Mouse (Mus musculus): ENCODE measurements around the gene Mex3d. TPM values are rescaled to one million over a fixed set of nuclear protein-coding genes. Genes with fewer than 3 reads are reported as not detected.

Mex3d gene
- polyA plus RNA-seq, 1 experiment from 2014 or later, result 12.2 TPM

- Histone ChIP-seq H3K4me3 (ENCODE audit: low read depth, low read length) (peak overlapping the region; percentile 77), H3K4me2 (ENCODE audit: low read depth, low read length) (peak overlapping the region; percentile 55), H3K27ac (ENCODE audit: low read depth, low read length) (no peak overlapping the region), H3K36me3 (ENCODE audit: control insufficient read depth, insufficient read depth, low read length) (peaks cover 32% of the 10 kb centered on the region), H3K9me3 (ENCODE audit: control insufficient read depth, low read length) (no peaks in the 10 kb centered on the region), H3K4me1 (ENCODE audit: control insufficient read depth, insufficient read depth, low read length) (peaks cover 16% of the 10 kb centered on the region), H3K27me3 (ENCODE audit: control insufficient read depth, insufficient read depth, low read length) (no peaks in the 10 kb centered on the region; the same call in 1 of the 2 replicates), H3K9ac (replicated peaks; ENCODE audit: low read depth, low read length) (peak overlapping the region; percentile 82)
- ATAC-seq (ENCODE audit: low read depth), result no peak
- 63% methylated on average over 10 of the region's 10 CpGs for WGBS
These were observed 18.2 kb upstream of the Mex3d start for GRCm38 (mm10) chr10:80405481-80406173.

- Histone ChIP-seq H3K4me1 (ENCODE audit: control insufficient read depth, insufficient read depth, low read length) (peaks cover 23% of the 10 kb centered on the region), H3K27me3 (ENCODE audit: control insufficient read depth, insufficient read depth, low read length) (no peaks in the 10 kb centered on the region; the same call in 1 of the 2 replicates), H3K27ac (ENCODE audit: low read depth, low read length) (no peak overlapping the region), H3K4me3 (ENCODE audit: low read depth, low read length) (no peak overlapping the region), H3K9me3 (ENCODE audit: control insufficient read depth, low read length) (no peaks in the 10 kb centered on the region), H3K36me3 (ENCODE audit: control insufficient read depth, insufficient read depth, low read length) (peaks cover 22% of the 10 kb centered on the region), H3K9ac (replicated peaks; ENCODE audit: low read depth, low read length) (no peak overlapping the region), H3K4me2 (ENCODE audit: low read depth, low read length) (no peak overlapping the region)
- no peak for ATAC-seq (ENCODE audit: low read depth)
- 96% methylated on average over 4 of the region's 4 CpGs for WGBS
These were observed 15.7 kb upstream of the Mex3d start for GRCm38 (mm10) chr10:80403044-80403692.

- Histone ChIP-seq H3K36me3 (ENCODE audit: control insufficient read depth, insufficient read depth, low read length) (peaks cover 22% of the 10 kb centered on the region), H3K4me1 (ENCODE audit: control insufficient read depth, insufficient read depth, low read length) (peaks cover 25% of the 10 kb centered on the region), H3K27me3 (ENCODE audit: control insufficient read depth, insufficient read depth, low read length) (no peaks in the 10 kb centered on the region), H3K9me3 (ENCODE audit: control insufficient read depth, low read length) (no peaks in the 10 kb centered on the region), H3K9ac (replicated peaks; ENCODE audit: low read depth, low read length) (no peak overlapping the region), H3K4me3 (ENCODE audit: low read depth, low read length) (no peak overlapping the region), H3K27ac (ENCODE audit: low read depth, low read length) (peak overlapping the region; percentile 82; the same call in 1 of the 2 replicates), H3K4me2 (ENCODE audit: low read depth, low read length) (peak overlapping the region; percentile 74; the same call in 1 of the 2 replicates)
- 89% methylated on average over 4 of the region's 4 CpGs for WGBS
- ATAC-seq (ENCODE audit: low read depth), result no peak
These were observed 13.3 kb upstream of the Mex3d start for GRCm38 (mm10) chr10:80400704-80401161.

- Histone ChIP-seq H3K4me3 (ENCODE audit: low read depth, low read length) (peak overlapping the region; percentile 67), H3K9me3 (ENCODE audit: control insufficient read depth, low read length) (no peaks in the 10 kb centered on the region)
- WGBS, result 16% methylated on average over 17 of the region's 17 CpGs
These were observed 12.7 kb upstream of the Mex3d start for GRCm38 (mm10) chr10:80399973-80400703.

GRCm38 (mm10) chr10:80399191-80399972, 11.9 kb upstream of the Mex3d start, which contains the start of gene Mbd3:
Mbd3 (minus strand) TSS chr10:80399550.
- Histone ChIP-seq H3K4me1 (ENCODE audit: control insufficient read depth, insufficient read depth, low read length) (peaks cover 20% of the 10 kb centered on the region), H3K36me3 (ENCODE audit: control insufficient read depth, insufficient read depth, low read length) (peaks cover 31% of the 10 kb centered on the region)
- WGBS, result under 1% methylated on average over 64 of the region's 82 CpGs

More at GRCm38 (mm10) chr10:80399973-80400703, 12.7 kb upstream of the Mex3d start:
- H3K4me1 ChIP-seq (ENCODE audit: control insufficient read depth, insufficient read depth, low read length), result peaks cover 20% of the 10 kb centered on the region
- H3K27me3 ChIP-seq (ENCODE audit: control insufficient read depth, insufficient read depth, low read length), result no peaks in the 10 kb centered on the region
- no peak for ATAC-seq (ENCODE audit: low read depth)
- peak overlapping the region; percentile 60 for H3K9ac ChIP-seq (replicated peaks; ENCODE audit: low read depth, low read length)
- H3K27ac ChIP-seq (ENCODE audit: low read depth, low read length), result peak overlapping the region; percentile 82
- H3K36me3 ChIP-seq (ENCODE audit: control insufficient read depth, insufficient read depth, low read length), result peaks cover 26% of the 10 kb centered on the region
- H3K4me2 ChIP-seq (ENCODE audit: low read depth, low read length), result peak overlapping the region; percentile 74

GRCm38 (mm10) chr10:80398719-80399190, 11.3 kb upstream of the Mex3d start:
- no peaks in the 10 kb centered on the region for H3K9me3 ChIP-seq (ENCODE audit: control insufficient read depth, low read length)
- peaks cover 20% of the 10 kb centered on the region for H3K4me1 ChIP-seq (ENCODE audit: control insufficient read depth, insufficient read depth, low read length)
- peak; percentile 80 for ATAC-seq (ENCODE audit: low read depth)
- H3K36me3 ChIP-seq (ENCODE audit: control insufficient read depth, insufficient read depth, low read length), result peaks cover 37% of the 10 kb centered on the region
- no peaks in the 10 kb centered on the region for H3K27me3 ChIP-seq (ENCODE audit: control insufficient read depth, insufficient read depth, low read length)
- H3K4me3 ChIP-seq (ENCODE audit: low read depth, low read length), result peak overlapping the region; percentile 67
- WGBS, result under 1% methylated on average over 57 of the region's 59 CpGs
- H3K27ac ChIP-seq (ENCODE audit: low read depth, low read length), result peak overlapping the region; percentile 98
- H3K4me2 ChIP-seq (ENCODE audit: low read depth, low read length), result peak overlapping the region; percentile 87
- peak overlapping the region; percentile 91 for H3K9ac ChIP-seq (replicated peaks; ENCODE audit: low read depth, low read length)

More at GRCm38 (mm10) chr10:80399191-80399972, 11.9 kb upstream of the Mex3d start, which contains the start of gene Mbd3:
- peak within 1 kb of the TSS; percentile 91 for H3K9ac ChIP-seq (replicated peaks; ENCODE audit: low read depth, low read length)
- peak within 1 kb of the TSS; percentile 98 for H3K27ac ChIP-seq (ENCODE audit: low read depth, low read length)
- peak within 1 kb of the TSS; percentile 87 for H3K4me2 ChIP-seq (ENCODE audit: low read depth, low read length)
- ATAC-seq (ENCODE audit: low read depth), result peak; percentile 96
- no peaks in the 10 kb centered on the region for H3K27me3 ChIP-seq (ENCODE audit: control insufficient read depth, insufficient read depth, low read length)
- H3K4me3 ChIP-seq (ENCODE audit: low read depth, low read length), result peak within 1 kb of the TSS; percentile 67
- no peaks in the 10 kb centered on the region for H3K9me3 ChIP-seq (ENCODE audit: control insufficient read depth, low read length)

- no peaks in the 10 kb centered on the region for H3K27me3 ChIP-seq (ENCODE audit: control insufficient read depth, insufficient read depth, low read length)
- H3K4me3 ChIP-seq (ENCODE audit: low read depth, low read length), result peak overlapping the region; percentile 67
- no peaks in the 10 kb centered on the region for H3K9me3 ChIP-seq (ENCODE audit: control insufficient read depth, low read length)
- peaks cover 20% of the 10 kb centered on the region for H3K4me1 ChIP-seq (ENCODE audit: control insufficient read depth, insufficient read depth, low read length)
- peak overlapping the region; percentile 91 for H3K9ac ChIP-seq (replicated peaks; ENCODE audit: low read depth, low read length)
- ATAC-seq (ENCODE audit: low read depth), result no peak
- WGBS, result 0% methylated on average over 1 of the region's 1 CpGs
- peaks cover 37% of the 10 kb centered on the region for H3K36me3 ChIP-seq (ENCODE audit: control insufficient read depth, insufficient read depth, low read length)
- peak overlapping the region; percentile 87 for H3K4me2 ChIP-seq (ENCODE audit: low read depth, low read length)
- peak overlapping the region; percentile 98 for H3K27ac ChIP-seq (ENCODE audit: low read depth, low read length)
These were observed 10.7 kb upstream of the Mex3d start for GRCm38 (mm10) chr10:80398174-80398535.

- Histone ChIP-seq H3K9me3 (ENCODE audit: control insufficient read depth, low read length) (no peaks in the 10 kb centered on the region), H3K4me3 (ENCODE audit: low read depth, low read length) (peak overlapping the region; percentile 67), H3K4me1 (ENCODE audit: control insufficient read depth, insufficient read depth, low read length) (peaks cover 20% of the 10 kb centered on the region), H3K36me3 (ENCODE audit: control insufficient read depth, insufficient read depth, low read length) (peaks cover 38% of the 10 kb centered on the region), H3K9ac (replicated peaks; ENCODE audit: low read depth, low read length) (peak overlapping the region; percentile 91), H3K27ac (ENCODE audit: low read depth, low read length) (peak overlapping the region; percentile 98), H3K27me3 (ENCODE audit: control insufficient read depth, insufficient read depth, low read length) (no peaks in the 10 kb centered on the region), H3K4me2 (ENCODE audit: low read depth, low read length) (peak overlapping the region; percentile 87)
- ATAC-seq (ENCODE audit: low read depth), result no peak
- 46% methylated on average over 8 of the region's 8 CpGs for WGBS
These were observed 10.2 kb upstream of the Mex3d start for GRCm38 (mm10) chr10:80397524-80398173.

Data from neural tube, embryonic 14.5 days (tissue).